Mouse (Mus musculus): ENCODE results near the gene S1pr3.

DNA sequence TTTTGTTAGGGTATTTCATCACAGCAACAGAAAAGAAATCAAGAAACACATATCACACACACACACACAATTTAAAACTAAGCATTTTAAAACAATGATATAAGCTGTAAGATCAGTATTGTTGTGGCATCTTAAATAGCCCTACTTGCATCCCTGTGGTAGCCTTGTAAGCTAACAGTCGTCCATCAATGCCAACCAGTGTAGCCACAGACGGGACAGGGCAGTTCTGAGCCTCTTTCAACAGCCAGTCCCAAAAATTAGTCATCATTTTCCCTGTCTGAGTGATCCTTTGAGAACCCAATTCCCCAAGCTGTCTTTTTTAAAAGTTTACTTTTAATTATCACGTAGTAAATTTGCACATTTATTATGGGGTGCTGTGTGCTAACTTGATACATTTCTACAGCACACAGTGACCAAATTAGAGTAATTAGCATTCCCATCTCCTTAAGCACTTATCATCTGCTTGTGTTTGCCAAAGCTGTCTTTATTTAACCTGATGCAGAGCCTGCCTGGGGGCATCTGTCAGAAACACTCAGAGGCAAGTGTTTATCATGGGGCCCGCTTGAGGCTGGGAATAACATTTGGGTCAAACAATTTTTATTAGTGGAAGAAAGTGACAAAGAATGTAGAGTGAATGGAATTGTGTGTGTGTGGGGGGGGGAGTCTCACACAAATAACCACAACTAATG, 47.9 kb downstream of the S1pr3 start:
- TF ChIP-seq CTCF (IDR thresholded peaks at IDR 0.05; ENCODE audit: extremely low read depth, insufficient read depth, insufficient read length, insufficient replicate concordance) (no peak), POLR2A (IDR thresholded peaks at IDR 0.05; ENCODE audit: low read depth, low read length) (no peak)
